Mouse (Mus musculus): ENCODE measurements around the gene Pold2. TPM values are rescaled to one million over a fixed set of nuclear protein-coding genes. Genes with fewer than 3 reads are reported as not detected.

The Pold2 gene
- total and polyA plus RNA-seq, 3 experiments = 136 to 285 (median 205) TPM

- TF ChIP-seq ETS1 (conservative IDR thresholded peaks at IDR 0.05; ENCODE audit: low read depth, low read length) (no peak), MAFK (IDR thresholded peaks at IDR 0.05; ENCODE audit: insufficient replicate concordance, low read length) (no peak), NELFE (IDR thresholded peaks at IDR 0.05; ENCODE audit: low read depth, low read length) (no peak), KAT2A (IDR thresholded peaks at IDR 0.05; ENCODE audit: insufficient replicate concordance, low read length) (no peak), GABPA (IDR thresholded peaks at IDR 0.05; ENCODE audit: insufficient replicate concordance, low read depth, low read length) (no peak), MEF2A (IDR thresholded peaks at IDR 0.05; ENCODE audit: borderline replicate concordance, low read depth, low read length) (no peak), CHD1 (IDR thresholded peaks at IDR 0.05; ENCODE audit: low read depth, low read length) (no peak), JUN (IDR thresholded peaks at IDR 0.05; ENCODE audit: insufficient read depth, low read depth, low read length) (no peak), RCOR1 (conservative IDR thresholded peaks at IDR 0.05; ENCODE audit: low read depth, low read length) (no peak), PAX5 (IDR thresholded peaks at IDR 0.05; ENCODE audit: low read length) (no peak), USF1 (IDR thresholded peaks at IDR 0.05; ENCODE audit: low read depth, low read length) (no peak), BHLHE40 (IDR thresholded peaks at IDR 0.05; ENCODE audit: low read depth, low read length) (no peak), ZMIZ1 (IDR thresholded peaks at IDR 0.05; ENCODE audit: low read depth, low read length) (no peak), NRF1 (IDR thresholded peaks at IDR 0.05; ENCODE audit: low read depth, low read length) (no peak), ELF1 (IDR thresholded peaks at IDR 0.05; ENCODE audit: low read depth, low read length) (no peak), ZC3H11A (IDR thresholded peaks at IDR 0.05; ENCODE audit: low read depth, low read length) (no peak), SIN3A (IDR thresholded peaks at IDR 0.05; ENCODE audit: low read length) (no peak), ZNF384 (IDR thresholded peaks at IDR 0.05; ENCODE audit: low read depth, low read length) (no peak), IRF4 (IDR thresholded peaks at IDR 0.05; ENCODE audit: low read depth, low read length) (no peak), ZKSCAN1 (IDR thresholded peaks at IDR 0.05; ENCODE audit: borderline replicate concordance, low read depth, low read length) (no peak)
- Histone ChIP-seq H3K27ac (ENCODE audit: insufficient read depth, low read depth) (no peak overlapping the region), H3K4me1 (ENCODE audit: control insufficient read depth in 1 of 2, insufficient read depth in 2 of 2) (peaks cover 8 to 9% of the 10 kb centered on the region in 2 experiments; a peak in 2 of 4 replicates), H3K36me3 (replicated peaks in 1 of 2; ENCODE audit: control insufficient read depth in 1 of 2, insufficient read depth in 1 of 2, low read length in 1 of 2) (no peaks in the 10 kb centered on the region), H3K9me3 (replicated peaks; ENCODE audit: low read length) (no peaks in the 10 kb centered on the region), H3K27me3 (replicated peaks) (peaks cover 5% of the 10 kb centered on the region), H3K4me2 (ENCODE audit: insufficient read depth, low read depth, poor library complexity, severe bottlenecking) (no peak overlapping the region), H3K4me3 (replicated peaks in 1 of 3; ENCODE audit: low read depth in 2 of 3, low read length in 2 of 3, poor library complexity in 1 of 3) (no peak overlapping the region), H3K79me2 (replicated peaks; ENCODE audit: control insufficient read depth, extremely low read depth, insufficient read depth, poor library complexity, severe bottlenecking) (no peaks in the 10 kb centered on the region), H3K9ac (ENCODE audit: insufficient read depth, low read depth) (no peak overlapping the region)
- dilution Hi-C loops (cut with MboI; ENCODE audit: extremely low pct_ligation_motif_present, extremely low pct_unique_long_range_greater_than_20kb, low sequenced_read_pairs) (no loop called here), in situ Hi-C loops (cut with MboI; ENCODE audit: low pct_ligation_motif_present, low pct_unique_long_range_greater_than_20kb, low sequenced_read_pairs) (no loop called here)
- no peak for DNase-seq (ENCODE audit: extremely low read depth)
Observed at GRCm38 (mm10) chr11:5903844-5904243, 25.8 kb upstream of the Pold2 start.

DNA sequence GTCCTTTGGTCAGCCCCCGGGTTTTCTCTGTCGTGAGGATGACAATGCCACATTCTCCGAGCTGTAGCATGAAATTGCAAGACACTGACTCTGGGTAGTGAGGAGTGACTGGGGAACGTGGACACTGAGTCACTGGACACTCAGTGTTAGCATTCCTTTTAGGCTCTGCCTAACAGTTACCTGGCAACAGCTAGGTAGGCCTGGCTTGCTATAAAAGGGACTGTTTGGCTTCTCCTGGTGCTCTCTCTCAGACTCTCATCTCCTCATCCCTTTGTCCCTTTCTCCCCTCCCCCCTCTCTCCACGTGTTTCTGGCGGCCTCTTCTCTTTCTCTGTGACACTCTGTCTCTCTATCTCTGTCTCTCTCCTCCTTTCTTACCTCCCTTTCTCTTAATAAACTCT lies 24.3 kb upstream of the Pold2 start:
- Histone ChIP-seq H3K9me3 (replicated peaks; ENCODE audit: low read length) (no peaks in the 10 kb centered on the region), H3K4me2 (ENCODE audit: insufficient read depth, low read depth, poor library complexity, severe bottlenecking) (no peak overlapping the region), H3K27ac (ENCODE audit: insufficient read depth, low read depth) (no peak overlapping the region), H3K4me1 (ENCODE audit: control insufficient read depth in 1 of 2, insufficient read depth in 2 of 2) (peaks cover 13% of the 10 kb centered on the region in 2 experiments), H3K27me3 (replicated peaks) (peaks cover 11% of the 10 kb centered on the region), H3K36me3 (replicated peaks in 1 of 2; ENCODE audit: control insufficient read depth in 1 of 2, insufficient read depth in 1 of 2, low read length in 1 of 2) (no peaks in the 10 kb centered on the region), H3K79me2 (replicated peaks; ENCODE audit: control insufficient read depth, extremely low read depth, insufficient read depth, poor library complexity, severe bottlenecking) (no peaks in the 10 kb centered on the region), H3K9ac (ENCODE audit: insufficient read depth, low read depth) (no peak overlapping the region), H3K4me3 (replicated peaks in 1 of 3; ENCODE audit: low read depth in 2 of 3, low read length in 2 of 3, poor library complexity in 1 of 3) (no peak overlapping the region)
- no peak for DNase-seq (ENCODE audit: extremely low read depth)
- in situ Hi-C loops (cut with MboI; ENCODE audit: low pct_ligation_motif_present, low pct_unique_long_range_greater_than_20kb, low sequenced_read_pairs) = no loop called here
- dilution Hi-C loops (cut with MboI; ENCODE audit: extremely low pct_ligation_motif_present, extremely low pct_unique_long_range_greater_than_20kb, low sequenced_read_pairs) = no loop called here
- no peak for TF ChIP-seq CHD2 (IDR thresholded peaks at IDR 0.05; ENCODE audit: low read length)
